In genomic region chr11:121126395-121126794, GRCm38 (mm10) we compare ENCODE assay signal across 1 mouse cellular context.
TF ChIP-seq lines count a peak whose summit lies in the region.

No protein-coding gene starts in this region.

TF ChIP-seq in CH12.LX, 34 proteins besides CTCF, POLR2A, EP300 and RAD21 (continued from another document):
- 0 out of 2 replicates have a peak, but pooled peaks have one; percentile 22 for TF ChIP-seq MAFK (IDR thresholded peaks at IDR 0.05; ENCODE audit: insufficient replicate concordance, low read length)
- TF ChIP-seq RCOR1 (conservative IDR thresholded peaks at IDR 0.05; ENCODE audit: low read depth, low read length) = no peak
- no peak for TF ChIP-seq ZC3H11A (IDR thresholded peaks at IDR 0.05; ENCODE audit: low read depth, low read length)
